Mouse (Mus musculus) thymus, adult 18-20 months (tissue): Measurements from ENCODE around the gene Lrrc75a.

ENCODE experiments used
- DNase-seq, 2 experiments: peaks; one replicate each; pipeline ENCODE4 v3.0.0; 2022; ENCODE audit warnings: mixed read lengths in 2 of 2

Lrrc75a gene

DNA sequence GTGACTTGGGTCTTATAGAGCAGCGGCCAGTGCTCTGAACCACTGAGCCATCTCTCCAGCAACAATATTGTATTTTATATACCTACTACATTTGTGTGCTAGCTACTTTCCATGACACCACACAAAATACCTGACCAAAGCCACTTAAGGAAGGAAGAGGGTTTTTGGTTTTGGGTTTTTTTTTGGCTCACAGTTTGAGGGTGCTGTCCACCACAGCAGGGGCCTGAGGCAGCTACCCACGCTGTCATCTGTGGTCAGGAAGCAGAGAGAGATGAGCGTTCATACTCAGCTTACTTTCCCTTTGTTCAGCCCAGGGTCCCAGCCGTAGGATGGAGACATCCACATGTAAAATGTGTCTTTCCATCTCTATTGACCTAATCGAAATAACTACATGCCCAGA, 61.3 kb downstream of the Lrrc75a start:
- no peak for DNase-seq

DNA sequence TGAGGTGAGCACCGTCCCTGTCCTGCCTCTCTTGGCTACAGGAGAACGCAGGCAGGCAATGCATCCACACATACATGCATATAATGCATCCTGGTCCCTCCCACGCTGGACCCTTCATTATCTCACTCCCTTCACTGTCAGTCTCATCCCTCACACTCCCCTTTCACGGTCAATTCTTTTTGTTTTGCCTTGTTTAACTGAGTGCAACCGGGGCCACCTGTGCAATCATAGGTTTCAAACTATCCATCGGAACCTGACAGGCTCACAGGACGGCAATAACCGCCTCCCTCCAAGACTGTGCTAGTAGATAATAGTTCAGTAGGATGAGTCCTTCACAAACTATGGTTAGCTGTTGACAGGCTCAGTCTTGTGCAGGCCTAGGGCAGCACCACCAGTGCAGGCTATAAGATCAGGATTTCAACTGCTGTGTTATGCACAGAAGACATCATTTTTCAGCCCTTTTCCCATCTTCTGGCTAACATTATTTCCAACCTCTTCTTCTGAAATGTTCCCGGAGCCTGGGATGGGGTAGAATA, 63.6 kb downstream of the Lrrc75a start:
- no peak for DNase-seq

DNA sequence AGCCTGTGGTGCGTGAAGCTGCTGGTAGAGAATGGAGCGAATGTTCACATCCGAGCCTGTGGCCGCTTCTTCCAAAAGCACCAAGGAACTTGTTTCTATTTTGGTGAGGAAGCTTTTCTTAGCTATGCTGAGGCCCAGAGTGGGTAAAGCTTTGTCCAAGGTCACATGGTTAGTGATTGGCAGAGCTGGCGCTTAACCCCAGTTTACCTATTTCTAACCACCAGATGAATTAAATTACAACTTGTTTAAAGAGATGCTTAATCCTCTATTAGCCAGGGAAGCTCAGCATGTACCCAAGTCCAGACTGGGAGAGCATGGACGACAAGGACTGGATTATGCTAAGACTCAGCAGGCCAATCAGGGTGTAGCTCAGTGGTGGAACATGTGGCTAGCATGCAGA, 65.3 kb downstream of the Lrrc75a start:
- no peak for DNase-seq

DNA sequence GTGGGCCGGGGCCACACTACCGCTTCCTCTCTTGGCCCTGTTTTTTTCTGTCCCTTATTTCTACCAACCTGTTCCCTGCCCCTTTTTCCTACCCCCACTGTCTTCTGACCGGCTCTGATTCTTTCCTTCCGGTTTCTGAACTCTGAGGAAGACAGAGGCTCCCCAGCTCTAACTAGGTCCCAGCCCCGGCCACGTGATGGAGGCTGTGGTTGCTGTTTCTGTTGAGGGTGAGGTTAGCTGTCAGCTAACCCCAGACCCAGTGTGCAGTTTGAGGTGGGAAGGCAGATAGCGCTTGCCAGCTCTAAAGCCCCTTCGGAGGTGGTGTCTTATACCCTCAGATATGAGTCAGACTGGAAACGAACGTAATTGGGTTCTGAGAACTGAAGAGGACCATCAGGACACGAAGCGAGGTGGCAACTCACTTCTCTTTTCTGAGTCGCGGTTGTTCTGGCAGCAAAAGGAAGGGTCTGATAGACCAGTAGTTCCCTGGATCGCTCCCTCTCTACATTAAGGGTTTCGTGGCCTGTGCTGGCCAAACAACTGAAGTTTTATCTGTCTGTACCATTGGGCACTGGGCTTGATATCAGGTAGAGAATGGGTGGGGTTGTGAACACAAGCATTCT, 71.7 kb downstream of the Lrrc75a start:
- peak; percentile 68 to 81 for DNase-seq

DNA sequence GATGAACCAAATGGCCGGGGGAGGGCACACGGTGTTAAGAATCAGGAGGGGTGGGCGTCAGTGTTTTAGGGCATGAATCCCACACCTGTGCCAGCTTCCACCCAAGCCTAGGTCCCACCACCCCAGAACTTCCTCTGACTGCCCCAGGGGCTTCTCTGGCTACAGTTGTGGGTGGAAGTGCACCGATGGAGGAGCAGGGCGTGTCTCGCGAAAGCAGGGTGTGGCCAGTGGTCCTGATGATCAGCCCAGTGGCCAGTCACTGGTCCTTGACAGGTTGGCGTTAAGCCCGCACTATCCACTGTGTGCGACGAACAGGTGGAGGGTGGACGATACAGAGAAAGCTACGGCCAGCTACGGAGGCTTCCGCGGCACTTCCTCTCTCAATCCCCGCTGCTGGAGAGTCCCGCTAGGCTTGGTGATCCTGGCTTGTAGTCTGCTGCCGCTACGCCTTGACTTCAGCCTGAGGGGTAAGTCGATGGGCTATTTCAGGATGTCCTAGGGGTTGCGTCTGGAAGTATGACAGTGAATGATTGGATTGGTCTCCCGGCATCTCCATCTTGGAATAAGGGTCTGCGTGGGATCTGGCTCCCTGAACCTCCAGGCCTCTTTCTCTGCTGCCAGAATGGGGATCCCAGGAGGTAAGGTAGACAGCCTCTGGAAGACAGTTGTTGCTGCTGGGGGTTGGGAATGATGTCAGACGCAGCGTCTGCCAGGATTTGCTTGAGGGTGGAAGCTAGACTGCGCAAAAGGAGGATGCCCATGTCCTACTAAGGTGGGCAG, 72.5 kb downstream of the Lrrc75a start:
- peak; percentile 26 to 48 for DNase-seq

- DNase-seq = peak; percentile 63 to 79
Observed at GRCm38 (mm10) chr11:62575297-62575658, 73.0 kb downstream of the Lrrc75a start.

- no peak for DNase-seq
Observed at GRCm38 (mm10) chr11:62574703-62575085, 73.6 kb downstream of the Lrrc75a start.

GRCm38 (mm10) chr11:62573959-62574702, 74.2 kb downstream of the Lrrc75a start, which contains the start of gene Trpv2:
TSS of gene Trpv2 (plus strand) at chr11:62574486.
- DNase-seq = peak; percentile 60 to 83

GRCm38 (mm10) chr11:62568300-62568699, 80.0 kb downstream of the Lrrc75a start:
- DNase-seq = no peak

DNA sequence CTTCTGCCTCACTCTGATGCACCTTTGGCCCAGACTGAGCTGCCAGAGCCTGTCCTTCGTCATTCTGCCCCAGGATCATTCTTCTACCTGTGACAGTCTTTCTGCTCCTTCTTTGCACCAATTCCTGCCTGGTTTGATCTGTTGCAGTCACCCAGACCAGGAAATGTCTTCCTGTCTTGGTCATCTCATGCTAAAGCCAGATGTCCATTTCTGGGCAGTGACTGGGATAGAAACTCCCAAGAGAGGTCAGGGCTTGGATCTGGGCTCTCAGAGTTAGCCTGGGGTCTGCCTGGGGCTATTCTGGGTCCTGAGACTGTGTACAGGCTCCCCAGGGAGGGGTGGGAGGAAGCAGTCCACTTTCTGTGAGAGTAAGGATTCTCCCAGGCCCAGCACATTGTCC, 82.1 kb downstream of the Lrrc75a start:
- DNase-seq = no peak

- DNase-seq = no peak
Observed at GRCm38 (mm10) chr11:62565747-62566146, 82.6 kb downstream of the Lrrc75a start.

- no peak for DNase-seq
Observed at GRCm38 (mm10) chr11:62563590-62563989, 84.7 kb downstream of the Lrrc75a start.

- DNase-seq = no peak
Observed at GRCm38 (mm10) chr11:62560463-62561016, 87.8 kb downstream of the Lrrc75a start.

DNA sequence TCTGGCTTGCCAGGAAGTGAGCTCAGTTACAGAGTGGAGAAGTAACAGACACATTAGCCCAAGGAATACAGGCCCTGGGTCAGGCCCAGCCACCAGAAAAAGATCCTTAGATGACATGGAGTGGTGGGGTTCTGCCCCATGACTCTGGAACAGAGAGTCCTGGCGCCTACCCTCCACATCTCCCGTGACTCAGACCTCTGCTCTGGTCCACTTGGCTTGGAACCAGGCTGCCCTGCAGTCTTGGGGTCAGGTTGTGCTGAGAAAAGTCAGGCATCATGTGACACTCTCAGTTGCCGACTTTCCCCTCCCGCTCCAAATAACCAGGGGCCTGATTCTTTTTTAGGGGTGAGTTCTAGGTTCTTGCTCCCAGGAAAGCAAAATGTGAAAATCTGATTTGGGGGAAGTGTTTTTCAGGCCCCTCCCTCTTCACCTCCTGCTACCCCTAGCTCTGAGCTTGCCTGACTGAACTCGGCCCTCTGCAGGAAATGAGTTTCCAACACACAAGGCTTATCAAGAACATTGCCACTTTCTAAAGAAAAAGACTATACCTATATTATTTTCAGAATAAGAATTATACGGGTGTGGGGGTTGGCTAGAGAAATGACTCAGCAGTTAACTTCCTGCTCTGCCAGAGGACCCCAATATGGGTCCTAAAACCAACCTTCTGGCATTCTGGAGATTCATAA, 89.2 kb downstream of the Lrrc75a start:
- DNase-seq = no peak

- DNase-seq = no peak
Observed at GRCm38 (mm10) chr11:62558152-62558551, 90.2 kb downstream of the Lrrc75a start.

GRCm38 (mm10) chr11:62557205-62557604, 91.1 kb downstream of the Lrrc75a start:
- DNase-seq = no peak

DNA sequence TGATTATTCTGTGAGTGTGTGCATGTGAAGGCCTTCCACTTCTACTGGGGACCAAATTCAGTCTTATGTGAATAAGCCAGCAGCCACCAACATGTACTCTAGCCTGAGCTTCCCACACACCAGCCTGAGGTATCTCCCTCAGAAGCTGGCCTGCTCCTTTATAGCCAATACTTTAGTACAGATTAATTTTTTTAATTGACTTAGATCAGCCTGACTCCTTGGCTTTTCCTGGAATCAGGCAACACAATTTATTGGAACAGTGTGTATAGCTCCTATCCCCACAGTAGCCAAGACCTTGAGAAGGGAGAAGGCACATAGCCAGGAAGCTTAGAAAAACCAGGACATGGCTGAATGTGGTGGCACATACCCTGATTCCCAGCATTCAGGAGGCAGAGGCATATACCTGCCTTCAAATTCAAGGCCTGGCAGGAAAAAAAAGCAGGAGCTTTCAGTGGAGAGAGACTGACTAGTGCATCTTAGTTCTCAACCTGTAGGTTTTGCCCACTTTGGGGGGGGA, 92.4 kb downstream of the Lrrc75a start:
- DNase-seq = no peak

- DNase-seq = no peak
Observed at GRCm38 (mm10) chr11:62554934-62555517, 93.3 kb downstream of the Lrrc75a start.
